Mouse (Mus musculus): ENCODE measurements around the gene Msh5. TPM values are rescaled to one million over a fixed set of nuclear protein-coding genes. Genes with fewer than 3 reads are reported as not detected.
"Not testable (repeated sequence)": the region's sequence is repeated elsewhere in the genome, so short reads cannot be mapped to it uniquely, and the experiment has no call there.

The Msh5 gene
- polyA plus RNA-seq, 1 experiment from 2014 or later: 4.6 TPM

- Histone ChIP-seq H3K4me1 (ENCODE audit: control insufficient read depth, insufficient read depth, low read length) (peaks cover 10% of the 10 kb centered on the region), H3K36me3 (ENCODE audit: control insufficient read depth, insufficient read depth, low read length) (peaks cover 36% of the 10 kb centered on the region), H3K9me3 (replicated peaks; ENCODE audit: control insufficient read depth, low read length) (no peaks in the 10 kb centered on the region), H3K27me3 (ENCODE audit: control insufficient read depth, insufficient read depth, low read length) (no peaks in the 10 kb centered on the region), H3K4me2 (no peak within 1 kb of the TSS), H3K27ac (ENCODE audit: low read depth, low read length) (no peak within 1 kb of the TSS), H3K9ac (ENCODE audit: low read depth, low read length) (peak within 1 kb of the TSS; percentile 2; the same call in 1 of the 2 replicates), H3K4me3 (ENCODE audit: low read depth, low read length) (no peak within 1 kb of the TSS)
- whole genome bisulfite sequencing (ENCODE audit: insufficient replicate concordance): 73% methylated on average over 12 of the region's 12 CpGs
- peak; percentile 47; the same call in 1 of the 2 replicates for ATAC-seq (replicated peaks; ENCODE audit: insufficient number of reproducible peaks, low FRiP score, low TSS enrichment)
Observed at GRCm38 (mm10) chr17:35016376-35016775, 30.2 kb downstream of the Msh5 start, which contains the start of gene Vwa7. Gene Vwa7, plus strand, starts transcription at chr17:35016579.

GRCm38 (mm10) chr17:35015296-35015695 lies 31.2 kb downstream of the Msh5 start:
- peaks cover 8% of the 10 kb centered on the region; the same call in 1 of the 2 replicates for H3K4me1 ChIP-seq (ENCODE audit: control insufficient read depth, insufficient read depth, low read length)
- no peaks in the 10 kb centered on the region for H3K27me3 ChIP-seq (ENCODE audit: control insufficient read depth, insufficient read depth, low read length)
- H3K9ac ChIP-seq (ENCODE audit: low read depth, low read length): no peak overlapping the region
- H3K27ac ChIP-seq (ENCODE audit: low read depth, low read length): no peak overlapping the region
- no peak for ATAC-seq (replicated peaks; ENCODE audit: insufficient number of reproducible peaks, low FRiP score, low TSS enrichment)
- H3K4me2 ChIP-seq: no peak overlapping the region
- peaks cover 46% of the 10 kb centered on the region for H3K36me3 ChIP-seq (ENCODE audit: control insufficient read depth, insufficient read depth, low read length)
- WGBS (ENCODE audit: insufficient replicate concordance): 90% methylated on average over 16 of the region's 16 CpGs
- H3K4me3 ChIP-seq (ENCODE audit: low read depth, low read length): no peak overlapping the region
- H3K9me3 ChIP-seq (replicated peaks; ENCODE audit: control insufficient read depth, low read length): no peaks in the 10 kb centered on the region

- WGBS (ENCODE audit: insufficient replicate concordance): 74% methylated on average over 6 of the region's 6 CpGs
Observed at GRCm38 (mm10) chr17:35013221-35013620, 33.3 kb downstream of the Msh5 start.

GRCm38 (mm10) chr17:35012430-35012829 lies 34.1 kb downstream of the Msh5 start:
- 81% methylated on average over 13 of the region's 13 CpGs for WGBS (ENCODE audit: insufficient replicate concordance)
- no peaks in the 10 kb centered on the region for H3K9me3 ChIP-seq (replicated peaks; ENCODE audit: control insufficient read depth, low read length)
- ATAC-seq (replicated peaks; ENCODE audit: insufficient number of reproducible peaks, low FRiP score, low TSS enrichment): no peak

More at GRCm38 (mm10) chr17:35013221-35013620, 33.3 kb downstream of the Msh5 start:
- Histone ChIP-seq H3K27ac (ENCODE audit: low read depth, low read length) (no peak overlapping the region), H3K4me3 (ENCODE audit: low read depth, low read length) (no peak overlapping the region), H3K36me3 (ENCODE audit: control insufficient read depth, insufficient read depth, low read length) (peaks cover 55% of the 10 kb centered on the region), H3K4me2 (no peak overlapping the region), H3K4me1 (ENCODE audit: control insufficient read depth, insufficient read depth, low read length) (peaks cover 8% of the 10 kb centered on the region; the same call in 1 of the 2 replicates), H3K9ac (ENCODE audit: low read depth, low read length) (no peak overlapping the region), H3K27me3 (ENCODE audit: control insufficient read depth, insufficient read depth, low read length) (no peaks in the 10 kb centered on the region), H3K9me3 (replicated peaks; ENCODE audit: control insufficient read depth, low read length) (no peaks in the 10 kb centered on the region)
- ATAC-seq (replicated peaks; ENCODE audit: insufficient number of reproducible peaks, low FRiP score, low TSS enrichment): no peak

GRCm38 (mm10) chr17:35011440-35011839 lies 35.1 kb downstream of the Msh5 start:
- Histone ChIP-seq H3K9me3 (replicated peaks; ENCODE audit: control insufficient read depth, low read length) (no peaks in the 10 kb centered on the region), H3K27ac (ENCODE audit: low read depth, low read length) (no peak overlapping the region), H3K4me1 (ENCODE audit: control insufficient read depth, insufficient read depth, low read length) (peaks cover 6% of the 10 kb centered on the region; the same call in 1 of the 2 replicates), H3K4me2 (no peak overlapping the region), H3K4me3 (ENCODE audit: low read depth, low read length) (no peak overlapping the region), H3K9ac (ENCODE audit: low read depth, low read length) (no peak overlapping the region), H3K27me3 (ENCODE audit: control insufficient read depth, insufficient read depth, low read length) (no peaks in the 10 kb centered on the region), H3K36me3 (ENCODE audit: control insufficient read depth, insufficient read depth, low read length) (peaks cover 66% of the 10 kb centered on the region)
- WGBS (ENCODE audit: insufficient replicate concordance): 92% methylated on average over 8 of the region's 8 CpGs
- ATAC-seq (replicated peaks; ENCODE audit: insufficient number of reproducible peaks, low FRiP score, low TSS enrichment): no peak

More at GRCm38 (mm10) chr17:35012430-35012829, 34.1 kb downstream of the Msh5 start:
- peaks cover 62% of the 10 kb centered on the region for H3K36me3 ChIP-seq (ENCODE audit: control insufficient read depth, insufficient read depth, low read length)
- H3K4me1 ChIP-seq (ENCODE audit: control insufficient read depth, insufficient read depth, low read length): peaks cover 8% of the 10 kb centered on the region; the same call in 1 of the 2 replicates
- H3K4me3 ChIP-seq (ENCODE audit: low read depth, low read length): no peak overlapping the region
- no peak overlapping the region for H3K9ac ChIP-seq (ENCODE audit: low read depth, low read length)
- no peaks in the 10 kb centered on the region for H3K27me3 ChIP-seq (ENCODE audit: control insufficient read depth, insufficient read depth, low read length)
- no peak overlapping the region for H3K4me2 ChIP-seq
- H3K27ac ChIP-seq (ENCODE audit: low read depth, low read length): no peak overlapping the region

- no peak for ATAC-seq (replicated peaks; ENCODE audit: insufficient number of reproducible peaks, low FRiP score, low TSS enrichment)
- Histone ChIP-seq H3K4me1 (ENCODE audit: control insufficient read depth, insufficient read depth, low read length) (no peaks in the 10 kb centered on the region), H3K9ac (ENCODE audit: low read depth, low read length) (no peak overlapping the region), H3K27me3 (ENCODE audit: control insufficient read depth, insufficient read depth, low read length) (no peaks in the 10 kb centered on the region), H3K4me3 (ENCODE audit: low read depth, low read length) (no peak overlapping the region), H3K4me2 (no peak overlapping the region), H3K27ac (ENCODE audit: low read depth, low read length) (no peak overlapping the region), H3K36me3 (ENCODE audit: control insufficient read depth, insufficient read depth, low read length) (peaks cover 62% of the 10 kb centered on the region), H3K9me3 (replicated peaks; ENCODE audit: control insufficient read depth, low read length) (no peaks in the 10 kb centered on the region)
- 86% methylated on average over 7 of the region's 7 CpGs for WGBS (ENCODE audit: insufficient replicate concordance)
Observed at GRCm38 (mm10) chr17:35009586-35009985, 37.0 kb downstream of the Msh5 start.

GRCm38 (mm10) chr17:35007387-35007991 lies 39.1 kb downstream of the Msh5 start:
- Histone ChIP-seq H3K4me3 (ENCODE audit: low read depth, low read length) (no peak overlapping the region), H3K27me3 (ENCODE audit: control insufficient read depth, insufficient read depth, low read length) (no peaks in the 10 kb centered on the region), H3K4me2 (no peak overlapping the region), H3K4me1 (ENCODE audit: control insufficient read depth, insufficient read depth, low read length) (peaks cover 10% of the 10 kb centered on the region), H3K9me3 (replicated peaks; ENCODE audit: control insufficient read depth, low read length) (no peaks in the 10 kb centered on the region), H3K9ac (ENCODE audit: low read depth, low read length) (no peak overlapping the region), H3K36me3 (ENCODE audit: control insufficient read depth, insufficient read depth, low read length) (peaks cover 48% of the 10 kb centered on the region), H3K27ac (ENCODE audit: low read depth, low read length) (no peak overlapping the region)
- 92% methylated on average over 7 of the region's 7 CpGs for WGBS (ENCODE audit: insufficient replicate concordance)
- no peak for ATAC-seq (replicated peaks; ENCODE audit: insufficient number of reproducible peaks, low FRiP score, low TSS enrichment)

- H3K9me3 ChIP-seq (replicated peaks; ENCODE audit: control insufficient read depth, low read length); H3K9ac ChIP-seq (ENCODE audit: low read depth, low read length); H3K27me3 ChIP-seq (ENCODE audit: control insufficient read depth, insufficient read depth, low read length); H3K4me3 ChIP-seq (ENCODE audit: low read depth, low read length); H3K4me2 ChIP-seq; H3K27ac ChIP-seq (ENCODE audit: low read depth, low read length); ATAC-seq (replicated peaks; ENCODE audit: insufficient number of reproducible peaks, low FRiP score, low TSS enrichment): not testable (repeated sequence)
- Histone ChIP-seq H3K4me1 (ENCODE audit: control insufficient read depth, insufficient read depth, low read length) (peaks cover 15% of the 10 kb centered on the region), H3K36me3 (ENCODE audit: control insufficient read depth, insufficient read depth, low read length) (peaks cover 36% of the 10 kb centered on the region)
- 100% methylated on average over 4 of the region's 5 CpGs for WGBS (ENCODE audit: insufficient replicate concordance)
Observed at GRCm38 (mm10) chr17:35005902-35006301, 40.6 kb downstream of the Msh5 start.

- no peaks in the 10 kb centered on the region for H3K9me3 ChIP-seq (replicated peaks; ENCODE audit: control insufficient read depth, low read length)
- ATAC-seq (replicated peaks; ENCODE audit: insufficient number of reproducible peaks, low FRiP score, low TSS enrichment): no peak
- H3K27me3 ChIP-seq (ENCODE audit: control insufficient read depth, insufficient read depth, low read length): no peaks in the 10 kb centered on the region
- peaks cover 15% of the 10 kb centered on the region for H3K4me1 ChIP-seq (ENCODE audit: control insufficient read depth, insufficient read depth, low read length)
- no peak overlapping the region for H3K27ac ChIP-seq (ENCODE audit: low read depth, low read length)
- H3K36me3 ChIP-seq (ENCODE audit: control insufficient read depth, insufficient read depth, low read length): peaks cover 29% of the 10 kb centered on the region
- 95% methylated on average over 10 of the region's 10 CpGs for WGBS (ENCODE audit: insufficient replicate concordance)
- no peak overlapping the region for H3K9ac ChIP-seq (ENCODE audit: low read depth, low read length)
- H3K4me3 ChIP-seq (ENCODE audit: low read depth, low read length): no peak overlapping the region
- H3K4me2 ChIP-seq: no peak overlapping the region
Observed at GRCm38 (mm10) chr17:35005158-35005557, 41.4 kb downstream of the Msh5 start.

All from heart, embryonic 11.5 days (tissue).